Mouse (Mus musculus) kidney, adult 2 months (tissue): ENCODE data around the gene Nol3. TPM values are rescaled to one million over a fixed set of nuclear protein-coding genes. Genes with fewer than 3 reads are reported as not detected.

Experiments used
- DNase-seq: peaks from one replicate; pipeline ENCODE4 v3.0.0; 2021
- H3K27ac ChIP-seq: fragments of 200-500 bp; 2 replicates; pipeline ENCODE4 v1.5.1; 2012; ENCODE audit warnings: low read depth, low read length, control low read depth, inconsistent platforms; ENCODE audit not compliant: insufficient read depth
- H3K27me3 ChIP-seq: fragments of 200-500 bp; replicated peaks from 2 replicates; pipeline ENCODE4 v1.6.1; 2012; ENCODE audit warnings: mild to moderate bottlenecking, moderate library complexity, low read length, inconsistent platforms; ENCODE audit not compliant: control insufficient read depth, insufficient read depth
- H3K36me3 ChIP-seq: fragments of 200-500 bp; 2 replicates; pipeline ENCODE4 v1.6.1; 2012; ENCODE audit warnings: mild to moderate bottlenecking, moderate library complexity, low read length, inconsistent platforms; ENCODE audit not compliant: control insufficient read depth, insufficient read depth
- H3K4me1 ChIP-seq: fragments of 200-500 bp; 2 replicates; pipeline ENCODE4 v1.6.1; 2011; ENCODE audit warnings: low read length; ENCODE audit not compliant: control insufficient read depth, insufficient read depth
- H3K4me3 ChIP-seq: fragments of 200-500 bp; 2 replicates; pipeline ENCODE4 v1.5.1; 2011; ENCODE audit warnings: mild to moderate bottlenecking, low read depth, low read length, control low read depth; ENCODE audit not compliant: insufficient read depth
- CTCF ChIP-seq: fragments of 200-500 bp; conservative IDR thresholded peaks from 2 replicates; pipeline ENCODE4 v1.5.1; 2011; ENCODE audit warnings: low read depth, mild to moderate bottlenecking, control low read depth, low read length, moderate library complexity, mixed read lengths; ENCODE audit not compliant: insufficient read depth, insufficient read length
- POLR2A ChIP-seq: fragments of 200-500 bp; IDR thresholded peaks from one replicate; pipeline ENCODE4 v1.6.1; 2011; ENCODE audit warnings: low read depth, low read length, control low read depth
- WGBS: fragments of 180-500 bp; shearing (Covaris S2); methylation state at CpG from one replicate; pipeline ENCODE4 v1.1.7; 2018; 5-methylcytosine and 5-hydroxymethylcytosine counted together
- polyA plus RNA-seq: library from polyadenylated mRNA; depleted of rRNA; stranded (reverse); fragments of >200 nt; gene quantifications from 2 replicates; pipeline ENCODE4 v1.2.3, GENCODE M21; 2012

Nol3 gene
- polyA plus RNA-seq, 1 experiment: 5.6 TPM

- peak within 1 kb of the TSS; percentile 99 for H3K4me3 ChIP-seq
- no peak for TF ChIP-seq CTCF
- TF ChIP-seq POLR2A: peak; percentile 54
- H3K27ac ChIP-seq: peak within 1 kb of the TSS; percentile 26; the same call in 1 of the 2 replicates
- WGBS: 1% methylated on average over 54 of the region's 54 CpGs
- peaks cover 5% of the 10 kb centered on the region; the same call in 1 of the 2 replicates for H3K4me1 ChIP-seq
- DNase-seq: peak; percentile 84
- peaks cover 1% of the 10 kb centered on the region for H3K36me3 ChIP-seq
- no peaks in the 10 kb centered on the region for H3K27me3 ChIP-seq
Measured at GRCm38 (mm10) chr8:105264024-105264982, 11.6 kb upstream of the Nol3 start, which contains the start of the genes Tradd and Fbxl8. Gene Tradd (minus strand): TSS chr8:105264609. Gene Fbxl8 (plus strand): TSS chr8:105264648.

- H3K27me3 ChIP-seq: no peaks in the 10 kb centered on the region
Measured at GRCm38 (mm10) chr8:105265128-105265527, 10.8 kb upstream of the Nol3 start.

GRCm38 (mm10) chr8:105266775-105267174, 9.2 kb upstream of the Nol3 start:
- H3K4me1 ChIP-seq: peaks cover 3% of the 10 kb centered on the region; the same call in 1 of the 2 replicates
- WGBS: 81% methylated on average over 13 of the region's 13 CpGs

More at GRCm38 (mm10) chr8:105265128-105265527, 10.8 kb upstream of the Nol3 start:
- Histone ChIP-seq H3K36me3 (peaks cover 1% of the 10 kb centered on the region), H3K4me1 (peaks cover 3% of the 10 kb centered on the region; the same call in 1 of the 2 replicates), H3K4me3 (peak overlapping the region; percentile 99), H3K27ac (0 out of 2 replicates have a peak overlapping the region, but pooled peaks have one; percentile 26)
- no peak for TF ChIP-seq CTCF
- no peak for TF ChIP-seq POLR2A
- 7% methylated on average over 10 of the region's 10 CpGs for WGBS
- DNase-seq: peak; percentile 60

GRCm38 (mm10) chr8:105268342-105269074, 7.4 kb upstream of the Nol3 start:
- H3K27me3 ChIP-seq: no peaks in the 10 kb centered on the region
- H3K4me1 ChIP-seq: peaks cover 3% of the 10 kb centered on the region; the same call in 1 of the 2 replicates
- WGBS: 38% methylated on average over 65 of the region's 65 CpGs
- no peak for TF ChIP-seq CTCF
- H3K36me3 ChIP-seq: peaks cover 1% of the 10 kb centered on the region
- no peak overlapping the region for H3K27ac ChIP-seq
- H3K4me3 ChIP-seq: peak overlapping the region; percentile 56
- no peak for DNase-seq

More at GRCm38 (mm10) chr8:105266775-105267174, 9.2 kb upstream of the Nol3 start:
- TF ChIP-seq POLR2A (no peak), CTCF (no peak)
- Histone ChIP-seq H3K27me3 (no peaks in the 10 kb centered on the region), H3K36me3 (peaks cover 1% of the 10 kb centered on the region), H3K27ac (no peak overlapping the region), H3K4me3 (no peak overlapping the region)
- DNase-seq: no peak

- H3K4me1 ChIP-seq: peaks cover 3% of the 10 kb centered on the region; the same call in 1 of the 2 replicates
- H3K36me3 ChIP-seq: peaks cover 1% of the 10 kb centered on the region
- H3K4me3 ChIP-seq: peak overlapping the region; percentile 56
- no peaks in the 10 kb centered on the region for H3K27me3 ChIP-seq
- peak; percentile 45 for DNase-seq
- TF ChIP-seq CTCF: no peak
- TF ChIP-seq POLR2A: no peak
- peak overlapping the region; percentile 59 for H3K27ac ChIP-seq
- 18% methylated on average over 10 of the region's 10 CpGs for WGBS
Measured at GRCm38 (mm10) chr8:105269075-105269458, 6.9 kb upstream of the Nol3 start.

- 2% methylated on average over 42 of the region's 42 CpGs for WGBS
- Histone ChIP-seq H3K27me3 (no peaks in the 10 kb centered on the region), H3K4me3 (peak within 1 kb of the TSS; percentile 56), H3K4me1 (peaks cover 3% of the 10 kb centered on the region; the same call in 1 of the 2 replicates), H3K36me3 (peaks cover 1% of the 10 kb centered on the region), H3K27ac (peak within 1 kb of the TSS; percentile 59)
- no peak for TF ChIP-seq POLR2A
- TF ChIP-seq CTCF: no peak
- DNase-seq: peak; percentile 84
Measured at GRCm38 (mm10) chr8:105269461-105269947, 6.4 kb upstream of the Nol3 start, which contains the start of gene Hsf4. Gene Hsf4 (plus strand): TSS chr8:105269801.
